Mouse (Mus musculus) spleen, embryonic (tissue): ENCODE data around the gene Ccdc65.
"Not testable (repeated sequence)": the region's sequence is repeated elsewhere in the genome, so short reads cannot be mapped to it uniquely, and the experiment has no call there.

Experiments used
- CTCF ChIA-PET: fragments of 350-600 bp; sonication (Branson Sonifier 250); formaldehyde crosslinking; loops from one replicate; lab custom pipeline; 2022; lab: Charles Lee

The Ccdc65 gene

GRCm38 (mm10) chr15:98733370-98733769 lies 25.4 kb downstream of the Ccdc65 start:
- CTCF ChIA-PET = no interaction called here

- CTCF ChIA-PET = interaction anchor here (0.6 kb wide), 1 partner anchor 1277 kb away, joined by 3 read pairs; no protein-coding TSS in a partner anchor
Measured at GRCm38 (mm10) chr15:98733976-98734566, 26.1 kb downstream of the Ccdc65 start.

- CTCF ChIA-PET = no interaction called here
Measured at GRCm38 (mm10) chr15:98736521-98736920, 28.5 kb downstream of the Ccdc65 start.

GRCm38 (mm10) chr15:98737881-98738280 lies 29.9 kb downstream of the Ccdc65 start:
- CTCF ChIA-PET = no interaction called here

GRCm38 (mm10) chr15:98738796-98739195 lies 30.8 kb downstream of the Ccdc65 start:
- CTCF ChIA-PET = no interaction called here

- CTCF ChIA-PET = interaction anchor here (0.6 kb wide), 1 partner anchor 1019 kb away, joined by 19 read pairs; no protein-coding TSS in a partner anchor
Measured at GRCm38 (mm10) chr15:98740219-98740618, 32.2 kb downstream of the Ccdc65 start.

GRCm38 (mm10) chr15:98742766-98743428 lies 34.9 kb downstream of the Ccdc65 start:
- CTCF ChIA-PET = no interaction called here

- CTCF ChIA-PET = not testable (repeated sequence)
Measured at GRCm38 (mm10) chr15:98743863-98744262, 35.9 kb downstream of the Ccdc65 start.

- CTCF ChIA-PET = interaction anchor here (0.6 kb wide), 1 partner anchor 19 kb away, joined by 5 read pairs; no protein-coding TSS in a partner anchor
Measured at GRCm38 (mm10) chr15:98746344-98746965, 38.4 kb downstream of the Ccdc65 start.

GRCm38 (mm10) chr15:98747296-98747695 lies 39.3 kb downstream of the Ccdc65 start:
- CTCF ChIA-PET = interaction anchor here (0.6 kb wide), 1 partner anchor 20 kb away, joined by 5 read pairs; no protein-coding TSS in a partner anchor

GRCm38 (mm10) chr15:98749093-98749492 lies 41.1 kb downstream of the Ccdc65 start:
- CTCF ChIA-PET = no interaction called here

GRCm38 (mm10) chr15:98753021-98753423 lies 45.0 kb downstream of the Ccdc65 start:
- CTCF ChIA-PET = no interaction called here

GRCm38 (mm10) chr15:98754125-98754524 lies 46.1 kb downstream of the Ccdc65 start:
- CTCF ChIA-PET = no interaction called here

- CTCF ChIA-PET = no interaction called here
Measured at GRCm38 (mm10) chr15:98762201-98762621, 54.2 kb downstream of the Ccdc65 start.

- CTCF ChIA-PET = no interaction called here
Measured at GRCm38 (mm10) chr15:98762670-98763529, 54.9 kb downstream of the Ccdc65 start, which contains the start of gene Arf3. Gene Arf3 (minus strand): TSS chr15:98763214.

- CTCF ChIA-PET = interaction anchor here (0.6 kb wide), 1 partner anchor 55 kb away, joined by 5 read pairs; no protein-coding TSS in a partner anchor
Measured at GRCm38 (mm10) chr15:98765929-98766328, 57.9 kb downstream of the Ccdc65 start.

GRCm38 (mm10) chr15:98768259-98768658 lies 60.3 kb downstream of the Ccdc65 start:
- CTCF ChIA-PET = no interaction called here

- CTCF ChIA-PET = no interaction called here
Measured at GRCm38 (mm10) chr15:98771813-98772425, 63.9 kb downstream of the Ccdc65 start.

- CTCF ChIA-PET = interaction anchor here (0.5 kb wide), 1 partner anchor 725 kb away, joined by 3 read pairs; no protein-coding TSS in a partner anchor
Measured at GRCm38 (mm10) chr15:98772511-98773211, 64.7 kb downstream of the Ccdc65 start.
